Mouse (Mus musculus): ENCODE results near the gene Taar8b.
A peak's percentile ranks its signal among the peaks of the same experiment; 100 is the strongest.
"Not testable (repeated sequence)": the region's sequence is repeated elsewhere in the genome, so short reads cannot be mapped to it uniquely, and the experiment has no call there.

The Taar8b gene

DNA sequence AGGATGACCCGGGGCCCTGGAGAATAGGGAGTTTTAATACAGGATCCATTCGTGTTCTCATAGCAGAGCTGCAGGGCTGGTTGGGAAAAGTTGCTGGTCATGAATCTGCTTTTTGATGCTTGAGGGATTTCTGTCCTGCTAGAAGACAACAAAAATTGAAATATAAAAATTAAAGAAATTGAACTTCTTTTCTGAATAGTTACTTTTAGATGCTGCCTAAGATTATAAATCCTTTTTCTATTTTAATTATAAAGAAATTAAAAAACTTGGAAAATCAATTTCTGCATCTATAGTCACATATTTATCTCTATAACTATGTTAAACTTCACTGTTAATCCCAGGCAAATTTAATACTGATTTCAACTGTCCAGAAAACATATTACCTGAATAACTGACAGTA, at the start of gene Taar8b:
Gene Taar8b, minus strand, starts transcription at position 101 of the 400 bp plus-strand sequence.
- DNase-seq, result no peak

DNA sequence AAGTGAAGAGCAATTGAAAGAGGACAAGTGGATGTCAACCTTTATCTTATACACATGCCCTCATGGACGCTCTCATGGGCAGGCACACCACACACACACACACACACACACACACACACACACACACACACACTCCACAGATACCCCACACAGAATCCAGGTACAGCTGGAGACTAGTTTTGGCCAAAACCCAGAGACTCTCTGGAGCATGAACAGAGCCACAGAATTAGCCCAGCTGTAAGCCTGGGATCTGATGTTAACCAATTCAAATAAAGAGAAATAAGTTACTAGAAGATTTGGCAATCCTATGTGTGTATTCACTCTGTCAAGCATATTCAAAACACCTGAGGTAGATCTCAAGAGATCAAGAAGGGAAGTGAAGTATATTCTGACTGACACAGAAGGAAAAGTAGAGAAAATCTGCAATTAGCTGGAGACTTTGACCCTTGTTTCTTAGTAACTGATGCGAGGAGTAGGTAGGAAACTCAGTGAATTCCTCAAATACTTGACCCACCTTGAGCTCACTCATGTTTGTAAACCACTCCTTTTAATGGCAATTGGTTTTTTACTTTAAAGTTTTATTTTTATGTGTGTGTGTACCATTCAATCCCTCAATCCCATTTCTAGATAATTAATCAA, 46.6 kb upstream of the Taar8b start:
- DNase-seq, result no peak

DNA sequence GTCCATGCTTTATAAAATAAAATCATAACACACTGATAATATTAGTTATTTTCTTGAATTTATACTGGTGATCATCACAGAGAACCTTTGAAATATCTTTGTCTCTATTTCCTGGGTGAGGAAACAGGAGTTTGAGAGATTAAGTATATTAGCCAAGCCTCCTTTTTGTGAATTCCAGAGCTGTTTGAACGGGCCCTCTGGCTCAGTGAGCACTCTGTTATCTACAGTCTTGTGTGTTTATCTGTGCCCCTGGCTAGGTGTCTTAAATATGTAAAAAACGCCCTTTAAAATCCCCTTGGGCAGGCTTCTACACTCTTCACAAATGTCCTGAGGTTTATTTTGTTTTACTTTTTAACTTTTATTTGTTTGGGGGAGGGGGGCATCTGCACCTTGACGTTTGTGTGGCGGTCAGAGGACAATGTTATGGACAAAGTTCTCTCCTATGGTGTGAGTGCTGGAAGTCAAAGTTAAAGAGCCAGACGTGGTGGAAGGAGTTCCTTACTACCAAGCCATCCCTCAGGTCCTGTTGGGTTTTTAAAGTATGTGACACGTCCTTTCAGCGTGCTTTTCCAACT, 42.1 kb upstream of the Taar8b start:
- DNase-seq, result no peak

DNA sequence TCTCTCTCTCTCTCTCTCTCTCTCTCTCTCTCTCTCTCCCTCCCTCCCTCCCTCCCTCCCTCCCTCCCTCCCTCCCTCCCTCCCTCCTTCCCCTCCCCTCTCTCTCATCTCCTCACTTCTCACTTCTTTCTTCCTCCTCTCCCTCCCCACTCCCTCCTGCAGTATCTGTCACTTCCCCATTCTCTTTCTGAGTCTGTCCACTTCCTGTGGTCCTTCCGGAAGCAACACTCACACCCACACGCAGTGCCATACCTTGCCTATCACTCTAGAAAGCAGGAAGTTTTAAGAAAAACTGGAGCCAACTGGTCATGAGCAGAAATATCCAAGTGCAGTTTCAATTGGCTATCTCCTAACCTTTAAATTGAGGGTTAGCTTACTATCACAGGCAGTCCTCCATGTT, 41.0 kb upstream of the Taar8b start:
- no peak for DNase-seq

DNA sequence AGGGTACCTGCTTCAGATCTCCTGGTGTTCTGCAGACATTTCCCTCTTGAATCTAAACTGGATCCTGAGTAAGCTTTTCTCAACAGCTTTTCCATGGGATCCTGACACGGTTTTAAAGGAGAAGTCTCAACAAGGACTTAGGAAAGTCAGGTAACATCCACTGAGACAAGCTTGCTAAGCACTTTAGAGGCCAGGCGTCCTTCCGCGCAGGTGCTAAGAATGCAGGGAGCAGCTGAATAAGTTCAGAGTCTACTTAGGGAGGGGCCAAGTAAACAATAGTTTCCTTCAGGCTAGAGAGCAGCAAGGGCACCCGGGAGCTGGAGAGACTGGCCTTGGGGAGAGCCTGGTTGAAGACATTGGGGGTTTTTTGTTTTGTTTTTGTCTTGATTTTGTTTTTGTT, 40.2 kb upstream of the Taar8b start:
- DNase-seq, result no peak

DNA sequence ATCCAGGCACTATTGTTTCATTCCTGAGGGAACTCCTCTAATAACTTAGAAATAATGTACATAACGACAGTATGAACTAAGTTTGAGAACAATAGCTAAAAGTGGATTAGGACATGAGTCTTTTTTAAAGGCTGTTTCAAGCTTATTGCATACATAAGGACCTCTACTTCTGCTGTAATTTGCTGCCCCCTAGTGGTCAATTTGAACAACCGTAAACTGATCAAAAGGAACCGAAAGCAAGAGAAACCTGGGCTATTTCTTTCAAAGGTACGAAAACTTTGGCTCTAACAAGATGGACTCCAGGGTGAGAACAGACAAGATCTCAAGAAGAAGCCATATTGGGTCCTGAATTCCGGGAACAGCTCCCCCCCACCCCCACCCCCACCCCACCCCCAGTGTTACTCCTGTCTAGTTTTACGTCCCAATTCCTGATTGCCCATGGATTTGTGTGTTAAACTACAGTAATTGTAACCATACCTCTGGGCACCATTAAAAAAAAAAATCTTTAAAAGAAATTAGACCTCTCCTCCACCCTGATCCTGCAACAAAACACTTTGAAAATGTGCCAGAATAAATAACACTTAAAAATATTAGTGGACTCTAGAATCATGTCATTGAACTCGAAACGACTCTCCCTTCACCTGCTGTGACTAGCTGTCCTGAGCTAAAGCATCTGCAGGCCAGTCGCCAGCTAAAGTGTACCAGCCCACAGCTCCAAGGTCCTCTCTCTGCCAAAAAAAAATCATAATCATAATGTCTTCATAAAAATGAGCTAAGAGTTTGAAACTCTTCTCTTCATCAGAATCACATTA, 39.6 kb upstream of the Taar8b start:
- peak; percentile 76 for DNase-seq

DNA sequence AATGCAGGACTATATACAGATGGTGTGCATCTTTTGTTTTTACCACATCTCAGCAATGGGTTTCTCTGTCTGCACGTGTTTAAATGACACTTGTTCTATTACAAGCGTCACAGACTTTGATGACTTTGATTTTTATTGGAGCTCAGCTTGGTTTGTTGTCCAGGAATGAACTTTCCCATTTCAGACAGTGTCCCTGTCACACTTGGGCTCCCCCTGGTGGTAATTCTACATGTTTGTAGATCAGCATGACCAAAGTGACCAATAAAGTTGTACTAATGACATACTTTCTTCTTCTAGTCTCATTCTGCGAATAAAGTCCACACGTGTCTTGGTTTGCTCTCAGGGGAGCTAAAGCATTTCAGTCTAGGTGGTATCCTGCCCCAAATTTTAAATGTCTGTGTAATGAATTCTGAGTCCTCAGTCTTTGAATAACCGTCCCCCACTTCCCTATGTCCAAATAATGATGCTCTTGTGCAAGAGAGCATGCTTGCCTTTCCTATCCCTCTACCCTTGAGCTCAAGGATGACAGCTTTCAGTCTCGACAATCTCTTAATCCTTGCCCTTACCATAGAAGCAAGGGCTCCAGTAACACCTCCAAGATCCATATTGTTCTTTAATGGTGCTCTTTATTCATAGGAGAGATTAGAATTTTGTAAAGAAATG, 19.2 kb upstream of the Taar8b start:
- DNase-seq, result peak; percentile 74 to 78

DNA sequence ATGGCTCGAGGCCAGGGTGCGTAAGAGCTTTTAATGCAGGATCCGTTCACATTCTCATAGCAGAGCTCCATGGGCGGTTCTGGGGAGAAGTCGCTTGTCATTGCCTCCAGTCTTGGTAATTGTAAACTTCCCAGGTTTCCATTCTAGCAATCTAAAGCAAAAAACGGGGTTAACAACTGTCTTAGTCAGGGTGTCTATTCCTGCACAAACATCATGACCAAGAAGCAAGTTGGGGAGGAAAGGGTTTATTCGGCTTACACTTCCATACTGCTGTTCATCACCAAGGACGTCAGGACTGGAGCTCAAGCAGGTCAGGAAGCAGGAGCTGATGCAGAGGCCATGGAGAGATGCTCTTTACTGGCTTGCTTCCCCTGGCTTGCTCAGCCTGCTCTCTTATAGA, 17.3 kb upstream of the Taar8b start, which contains the start of gene Taar9:
Gene Taar9, minus strand, starts transcription at position 101 of the 400 bp plus-strand sequence.
- DNase-seq, result not testable (repeated sequence)

DNA sequence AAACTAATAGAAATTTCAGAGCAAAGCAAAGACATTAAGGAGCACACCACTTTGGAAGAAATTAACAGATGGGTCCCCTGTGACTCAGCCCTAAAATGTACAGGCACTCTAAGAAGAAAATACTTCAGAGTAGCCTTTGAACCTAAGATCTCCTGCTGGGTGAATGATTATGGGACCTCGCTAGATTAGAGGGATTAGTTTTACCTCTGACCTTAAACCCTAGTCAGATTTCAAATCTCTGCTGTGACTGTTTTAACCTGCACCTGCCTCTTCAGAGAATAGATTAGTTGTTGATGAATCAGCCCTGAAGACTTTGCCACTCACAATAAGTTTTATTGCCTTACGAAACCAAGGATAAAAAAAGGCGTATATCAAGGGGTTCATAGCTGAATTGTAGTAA, 16.1 kb upstream of the Taar8b start:
- no peak for DNase-seq

DNA sequence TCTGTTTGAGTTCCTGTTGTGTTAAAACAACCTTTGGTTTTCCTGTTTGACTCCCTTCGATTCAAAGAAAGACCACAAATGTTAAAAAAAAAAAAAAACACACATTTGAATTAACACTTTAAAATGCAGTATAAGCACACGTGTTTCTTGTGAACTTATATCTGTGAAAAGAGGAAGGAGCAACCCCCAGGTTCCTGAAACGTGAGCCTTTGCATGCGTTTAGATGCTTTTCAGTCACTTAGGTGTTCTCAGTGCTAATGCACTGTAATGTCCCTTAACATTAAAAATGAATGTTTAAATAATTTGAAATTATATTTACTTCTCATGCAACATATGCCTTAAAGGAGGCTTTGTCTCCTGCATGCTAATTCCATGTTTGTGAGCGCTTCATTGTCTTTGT, 15.7 kb upstream of the Taar8b start:
- no peak for DNase-seq

DNA sequence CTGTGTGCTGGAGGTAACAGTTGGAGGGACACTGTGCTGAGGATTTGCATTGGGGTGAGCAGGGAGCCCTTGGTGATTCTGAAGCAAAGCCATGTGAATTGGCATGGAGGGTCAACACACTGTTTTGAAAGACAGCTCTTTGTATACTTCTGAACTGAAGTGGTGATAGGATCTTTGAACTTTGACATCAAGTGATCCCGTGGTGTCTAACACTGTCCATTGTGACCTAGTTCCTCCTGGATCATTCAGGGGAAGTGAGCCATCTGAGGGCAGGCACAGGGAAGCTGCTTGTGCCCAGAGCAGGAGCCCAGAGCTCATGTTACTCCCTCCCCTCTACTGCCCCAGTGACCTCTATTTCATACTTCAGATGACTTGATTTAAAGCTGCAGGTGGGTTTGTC, 11.2 kb upstream of the Taar8b start:
- DNase-seq, result not testable (repeated sequence)

DNA sequence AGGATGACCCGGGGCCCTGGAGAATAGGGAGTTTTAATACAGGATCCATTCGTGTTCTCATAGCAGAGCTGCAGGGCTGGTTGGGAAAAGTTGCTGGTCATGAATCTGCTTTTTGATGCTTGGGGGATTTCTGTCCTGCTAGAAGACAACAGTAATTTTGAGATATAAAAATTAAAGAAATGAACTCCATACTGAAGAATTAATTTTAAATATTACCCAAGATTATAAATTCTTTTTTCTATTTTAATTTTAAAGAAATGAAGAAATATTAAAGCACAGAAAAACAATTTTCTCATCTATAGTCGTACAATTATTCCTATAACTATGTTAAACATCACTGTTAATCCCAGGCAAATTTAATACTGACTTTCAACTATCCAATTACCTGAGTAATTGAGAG, 9.7 kb upstream of the Taar8b start, which contains the start of gene Taar8c:
Gene Taar8c, minus strand, starts transcription at position 101 of the 400 bp plus-strand sequence.
- not testable (repeated sequence) for DNase-seq

DNA sequence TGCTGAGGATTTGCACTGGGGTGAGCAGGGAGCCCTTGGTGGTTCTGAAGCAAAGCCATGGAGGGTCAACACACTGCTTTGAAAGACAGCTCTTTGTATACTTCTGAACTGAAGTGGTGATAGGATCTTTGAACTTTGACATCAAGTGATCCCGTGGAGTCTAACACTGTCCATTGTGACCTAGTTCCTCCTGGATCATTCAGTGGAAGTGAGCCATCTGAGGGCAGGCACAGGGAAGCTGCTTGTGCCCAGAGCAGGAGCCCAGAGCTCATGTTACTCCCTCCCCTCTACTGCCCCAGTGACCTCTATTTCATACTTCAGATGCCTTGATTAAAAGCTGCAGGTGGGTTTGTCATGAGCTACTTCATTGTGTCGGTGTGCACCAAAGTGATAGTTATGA, 4.9 kb upstream of the Taar8b start:
- not testable (repeated sequence) for DNase-seq

DNA sequence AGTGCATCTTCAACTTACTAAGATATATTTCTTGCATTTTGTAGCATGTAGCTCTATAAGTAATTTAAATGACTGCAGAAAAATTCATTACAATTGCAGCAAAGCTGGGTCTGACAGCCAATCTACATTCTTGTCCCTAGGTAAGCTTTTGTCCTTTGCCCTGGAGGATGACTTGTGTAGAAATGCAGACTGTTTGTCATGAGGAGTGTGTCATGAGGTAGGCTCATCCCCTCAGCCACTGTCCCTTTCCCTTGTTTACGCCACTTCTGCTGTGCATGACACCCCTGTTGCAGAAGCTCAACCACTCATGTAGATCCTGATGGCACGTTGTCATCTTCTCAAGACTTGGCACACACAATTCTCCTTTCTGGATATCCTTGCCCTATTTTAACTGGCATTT, 4.9 kb downstream of the Taar8b start:
- no peak for DNase-seq

DNA sequence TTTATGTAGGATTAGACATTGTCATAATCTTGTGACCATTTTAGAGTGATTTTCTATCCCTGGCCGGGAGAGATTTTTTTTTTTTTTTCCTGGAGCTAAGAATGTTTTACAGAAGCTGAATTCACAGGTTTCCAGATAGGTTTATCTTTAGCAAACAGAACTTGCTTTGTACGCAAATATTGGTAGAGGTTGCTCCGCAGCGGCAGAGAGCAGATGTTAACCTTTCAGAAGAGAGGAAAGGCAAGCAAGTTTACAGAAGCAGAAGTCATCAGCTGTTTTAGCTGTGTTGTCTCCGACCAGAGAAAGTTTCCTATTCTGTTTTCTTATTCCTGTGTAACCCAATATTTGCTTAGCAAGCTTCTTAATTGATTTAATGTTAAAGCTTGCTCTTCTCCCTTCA, 5.5 kb downstream of the Taar8b start:
- no peak for DNase-seq

DNA sequence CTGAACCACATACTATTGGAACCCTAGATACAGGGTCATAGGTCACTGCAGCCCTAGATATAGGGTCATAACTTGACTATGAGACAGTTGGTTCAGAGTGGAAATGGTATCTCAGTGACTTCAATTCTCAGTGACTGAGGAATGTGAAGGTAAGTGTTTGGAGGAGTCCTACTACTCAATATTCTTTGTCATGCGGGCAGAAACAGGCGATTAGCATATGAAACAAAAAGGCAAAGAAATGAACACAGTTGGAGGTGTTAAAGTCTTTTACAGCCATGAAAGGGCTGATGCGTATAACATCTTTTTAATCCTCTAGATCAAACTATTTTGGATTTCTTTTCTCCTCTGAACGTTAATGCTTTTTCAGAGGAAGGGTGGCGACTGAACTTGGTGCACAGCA, 6.2 kb downstream of the Taar8b start:
- DNase-seq, result no peak

DNA sequence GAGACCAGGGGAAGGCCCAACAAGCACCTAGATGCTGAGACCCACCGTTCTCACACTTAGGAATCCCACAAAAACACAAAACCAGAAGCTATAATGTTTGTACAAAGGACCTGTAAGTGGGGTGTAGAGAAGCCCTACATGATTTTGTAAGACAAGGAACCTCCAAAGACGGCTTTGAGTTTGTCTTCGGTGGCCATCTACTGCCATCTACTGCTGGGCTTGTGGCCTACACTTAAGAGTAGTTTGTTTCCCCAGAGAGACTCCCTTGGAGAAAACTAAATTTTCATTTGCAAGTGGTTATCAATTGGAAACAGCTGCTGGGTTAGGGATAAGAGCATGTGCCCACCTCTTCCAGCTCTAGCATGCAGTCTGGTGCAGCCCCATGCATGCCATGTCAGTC, 11.9 kb downstream of the Taar8b start:
- peak; percentile 66 to 70 for DNase-seq

DNA sequence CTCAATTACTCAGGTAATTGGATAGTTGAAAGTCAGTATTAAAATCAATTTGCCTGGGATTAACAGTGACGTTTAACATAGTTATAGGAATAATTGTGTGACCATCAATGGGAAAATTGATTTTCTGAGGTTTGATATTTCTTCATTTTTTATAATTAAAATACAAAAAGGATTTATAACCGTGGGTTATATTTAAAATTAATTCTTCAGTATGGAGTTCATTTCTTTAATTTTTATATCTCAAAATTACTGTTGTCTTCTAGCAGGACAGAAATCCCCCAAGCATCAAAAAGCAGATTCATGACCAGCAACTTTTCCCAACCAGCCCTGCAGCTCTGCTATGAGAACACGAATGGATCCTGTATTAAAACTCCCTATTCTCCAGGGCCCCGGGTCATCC, 15.9 kb downstream of the Taar8b start, which contains the start of gene Taar8a:
Gene Taar8a, plus strand, starts transcription at position 301 of the 400 bp plus-strand sequence.
- not testable (repeated sequence) for DNase-seq

DNA sequence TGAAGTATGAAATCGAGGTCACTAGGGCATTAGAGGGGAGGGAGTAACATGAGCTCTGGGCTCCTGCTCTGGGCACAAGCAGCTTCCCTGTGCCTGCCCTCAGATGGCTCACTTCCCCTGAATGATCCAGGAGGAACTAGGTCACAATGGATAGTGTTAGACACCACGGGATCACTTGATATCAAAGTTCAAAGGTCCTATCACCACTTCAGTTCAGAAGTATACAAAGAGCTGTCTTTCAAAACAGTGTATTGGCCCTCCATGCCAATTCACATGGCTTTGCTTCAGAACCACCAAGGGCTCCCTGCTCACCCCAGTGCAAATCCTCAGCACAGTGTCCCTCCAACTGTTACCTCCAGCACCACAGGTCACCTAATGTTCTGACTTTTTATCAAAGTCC, 17.3 kb downstream of the Taar8b start:
- not testable (repeated sequence) for DNase-seq

DNA sequence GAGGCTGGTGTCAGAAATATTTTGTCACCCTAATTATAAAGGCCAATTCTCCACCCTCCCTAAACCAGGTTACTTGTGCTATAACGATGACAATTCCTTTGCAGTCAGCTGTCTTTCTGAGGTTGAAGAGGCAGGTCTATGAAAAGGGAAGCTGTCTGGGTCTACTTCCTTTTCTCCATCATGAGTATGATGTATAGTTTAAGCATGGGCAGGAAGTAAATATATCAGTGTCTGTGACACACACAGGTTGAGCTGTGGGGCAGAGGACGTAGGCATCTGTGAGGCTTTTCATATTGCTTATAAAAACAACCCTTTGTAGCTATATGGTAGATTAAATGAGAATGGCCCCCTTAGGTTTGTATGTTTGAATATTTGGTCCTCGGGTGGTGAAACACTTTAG, 33.1 kb downstream of the Taar8b start:
- DNase-seq, result no peak

DNA sequence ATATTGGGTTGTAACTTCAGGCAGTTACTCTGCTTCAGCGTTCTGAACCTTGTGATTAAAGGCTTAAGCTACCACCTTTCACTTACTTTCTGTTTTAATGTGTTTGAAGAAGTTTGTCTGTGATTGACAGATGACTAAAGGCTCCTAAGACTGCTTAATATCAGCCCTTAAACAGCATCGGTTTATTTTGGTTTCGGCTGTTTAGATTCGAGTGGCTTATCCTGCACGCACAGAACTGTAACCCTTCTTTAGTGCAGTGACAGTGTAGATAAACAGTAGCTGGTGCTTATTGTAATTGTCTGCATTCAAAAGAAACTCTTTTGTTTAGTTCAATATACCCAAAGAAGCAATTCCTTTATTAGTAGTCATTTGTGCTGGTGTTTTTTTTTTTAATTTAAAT, 40.1 kb downstream of the Taar8b start:
- DNase-seq, result no peak

DNA sequence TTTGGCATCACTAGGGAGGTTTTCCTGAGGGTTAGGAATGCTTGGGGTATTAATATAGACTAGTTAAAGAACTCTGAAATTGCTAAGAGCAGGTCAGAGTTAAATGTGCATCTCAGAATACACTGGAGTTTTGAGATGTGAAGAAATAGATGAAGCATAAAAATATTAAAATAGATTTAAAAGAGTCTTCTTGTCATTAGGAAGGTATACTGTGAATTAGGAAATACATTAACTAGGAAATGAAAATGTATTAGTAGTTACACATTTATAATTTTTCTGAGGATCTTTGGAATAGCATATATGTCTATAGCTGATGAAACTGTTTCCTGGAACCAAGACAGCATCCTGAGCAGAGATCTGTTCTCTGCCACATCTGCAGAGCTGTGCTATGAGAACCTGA, 42.9 kb downstream of the Taar8b start, which contains the start of gene Taar7f:
Gene Taar7f, plus strand, starts transcription at position 301 of the 400 bp plus-strand sequence.
- DNase-seq, result no peak
